10 mouse cellular contexts compared by ENCODE assay signal in genomic region chr12:17583860-17584259, GRCm38 (mm10). TPM values are rescaled to one million over a fixed set of nuclear protein-coding genes. Genes with fewer than 3 reads are reported as not detected.
A peak's percentile ranks its signal among the peaks of the same experiment; 100 is the strongest.
DNase-seq lines count a peak whose midpoint lies in the region; ATAC-seq lines count a peak whose summit lies in the region.
"Had no signal": no experiment of that assay in that cellular context is flagged by ENCODE, and none has a peak within 500 bp of the region (broad histone marks: within the 10 kb centered on the region; RNA-seq: fewer than 3 reads in every experiment).

No protein-coding gene starts in this region.

- ATAC-seq in megakaryocyte, adult 5-6 weeks (ENCODE audit: poor library complexity, severe bottlenecking): no peak

- intact Hi-C loops in left cerebral cortex, postnatal 36 days (cut with DNase I): no loop called here

- peak; percentile 19 for DNase-seq in embryo, embryonic 11 days
- DNase-seq in embryo, embryonic 9.5 days (ENCODE audit: extremely low spot score): no peak
- peak; percentile 3 for DNase-seq in right cerebral cortex, adult 18-20 months
- no peak for DNase-seq in right cerebral cortex, postnatal 25 days
- DNase-seq in left cerebral cortex, postnatal 36 days (ENCODE audit: low spot score in 2 of 2): peak; percentile 10 to 11
- DNase-seq in right cerebral cortex, postnatal 4 days: peak; percentile 20
- DNase-seq in heart, adult 8-10 months (ENCODE audit: low spot score): no peak
- DNase-seq: kidney, postnatal 25 days; lung, postnatal 36 days had no signal

RNA-seq across cellular contexts. Expression of gene Odc1, which starts 39.3 kb away (rescaled TPM):
- total RNA-seq in left cerebral cortex, postnatal 36 days (2021): 10 to 100 TPM; 61.0 to 62.6 TPM
- 36.5 and 42.5 TPM in 2 replicates for total RNA-seq in megakaryocyte, adult 5-6 weeks (2015)
- 60.4 and 70.8 TPM in 2 replicates for total RNA-seq in megakaryocyte, adult 5-6 weeks (2017)
- total RNA-seq in heart, adult 8-10 months (2022): 10 to 100 TPM; 65.7 to 84.1 (median 79.2) TPM

Comparison
In these comparisons a context has a peak if more than half of its experiments do, and no peak if none do; other contexts are left out.
1. DNase-seq: peak in embryo, embryonic 11 days (single experiment), right cerebral cortex, adult 18-20 months (single experiment), left cerebral cortex, postnatal 36 days (2 of 2) and right cerebral cortex, postnatal 4 days (single experiment); none in embryo, embryonic 9.5 days (single experiment), right cerebral cortex, postnatal 25 days (single experiment) and heart, adult 8-10 months (single experiment).